Mouse (Mus musculus) erythroblast, adult 5-6 weeks (primary cell): ENCODE measurements around the gene Cldnd2. TPM values are rescaled to one million over a fixed set of nuclear protein-coding genes. Genes with fewer than 3 reads are reported as not detected.

ENCODE experiments used
- ATAC-seq: replicated peaks from 2 replicates; pipeline ENCODE4 v1.8.0; 2016; ENCODE audit warnings: moderate number of reproducible peaks, mild to moderate bottlenecking, moderate TSS enrichment, inconsistent platforms; ENCODE audit not compliant: poor library complexity, low FRiP score, severe bottlenecking
- total RNA-seq, 2 experiments: library from RNA; stranded (forward) in 1 of 2; stranded (reverse) in 1 of 2; fragments of 150-400 nt in 1 of 2; fragments of 200-764, 138-1000 nt in 1 of 2; gene quantifications; 2 replicates each; pipeline versions ENCODE4 v1.2.3 to v1.2.4; 2015 to 2017; ENCODE audit warnings: low replicate concordance in 2 of 2

Gene Cldnd2
- total RNA-seq, 2 experiments from 2014 or later, result not detected

DNA sequence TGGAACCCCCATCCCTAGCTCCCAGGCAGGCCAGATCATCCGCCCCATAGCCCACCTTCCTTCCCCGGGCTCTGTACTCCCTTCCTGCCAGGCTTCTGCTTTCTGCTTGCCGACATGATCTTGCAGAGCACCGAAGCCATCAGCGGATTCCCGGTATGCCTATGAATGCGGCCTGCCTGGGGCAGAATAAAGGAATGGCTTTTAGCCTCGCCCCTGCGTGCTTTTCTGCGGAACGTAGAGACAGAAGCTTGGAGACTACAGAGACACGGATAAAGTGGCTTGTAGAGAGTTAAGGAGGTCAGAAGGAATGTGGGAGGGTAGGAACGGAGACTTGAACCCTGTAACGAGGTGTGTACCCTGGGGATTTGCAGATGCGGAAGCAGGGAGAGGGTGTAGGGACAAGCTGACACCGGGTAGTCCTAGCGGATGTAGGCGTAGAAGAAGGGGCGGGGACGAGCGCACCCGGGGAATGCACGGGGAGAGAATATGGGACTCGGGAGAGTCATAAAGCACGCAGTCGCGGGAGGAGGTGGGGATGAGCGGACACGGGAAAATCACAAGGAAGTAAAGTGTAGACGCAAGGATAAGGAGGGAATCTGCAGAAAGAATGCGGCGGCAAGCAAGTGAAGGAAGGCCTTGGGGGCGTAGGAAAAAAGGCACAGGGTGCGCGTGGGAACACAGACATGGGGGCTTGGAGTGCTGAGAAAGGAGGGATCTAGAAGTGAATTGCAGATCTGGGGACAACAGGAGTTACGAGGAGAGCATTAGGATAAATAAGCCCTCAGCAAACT lies 2.7 kb downstream of the Cldnd2 start:
- peak; percentile 78 for ATAC-seq

- ATAC-seq, result peak; percentile 99
These were observed 3.3 kb downstream of the Cldnd2 start, which contains the start of the genes Etfb and Gm45233 for GRCm38 (mm10) chr7:43443917-43444293. Gene Etfb (plus strand): TSS chr7:43444083. Gene Gm45233 (plus strand): TSS chr7:43444128.

- ATAC-seq, result no peak
These were observed 7.2 kb downstream of the Cldnd2 start for GRCm38 (mm10) chr7:43447801-43448200.

DNA sequence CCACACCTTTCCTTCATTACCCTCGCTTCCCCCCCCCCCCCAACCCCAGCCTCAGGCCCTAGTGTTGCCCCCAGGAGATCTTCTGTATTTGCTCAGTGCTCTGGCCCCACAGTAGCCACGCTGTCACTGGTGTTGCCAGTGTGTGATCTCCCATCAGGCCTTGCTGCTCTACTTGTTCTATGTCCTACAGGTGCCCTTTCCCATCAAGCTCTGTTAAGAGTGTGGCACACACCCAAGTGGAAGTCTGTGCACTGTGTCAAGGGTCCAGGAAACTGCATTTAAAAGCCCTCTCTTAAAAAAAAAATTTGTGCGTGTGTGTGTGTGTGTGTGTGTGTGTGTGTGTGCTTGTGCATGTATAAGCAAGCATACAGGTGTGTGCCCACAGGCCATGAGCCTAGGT lies 7.7 kb downstream of the Cldnd2 start:
- no peak for ATAC-seq

GRCm38 (mm10) chr7:43449811-43450210 lies 9.2 kb downstream of the Cldnd2 start:
- ATAC-seq, result no peak

GRCm38 (mm10) chr7:43451726-43452125 lies 11.1 kb downstream of the Cldnd2 start:
- ATAC-seq, result no peak

DNA sequence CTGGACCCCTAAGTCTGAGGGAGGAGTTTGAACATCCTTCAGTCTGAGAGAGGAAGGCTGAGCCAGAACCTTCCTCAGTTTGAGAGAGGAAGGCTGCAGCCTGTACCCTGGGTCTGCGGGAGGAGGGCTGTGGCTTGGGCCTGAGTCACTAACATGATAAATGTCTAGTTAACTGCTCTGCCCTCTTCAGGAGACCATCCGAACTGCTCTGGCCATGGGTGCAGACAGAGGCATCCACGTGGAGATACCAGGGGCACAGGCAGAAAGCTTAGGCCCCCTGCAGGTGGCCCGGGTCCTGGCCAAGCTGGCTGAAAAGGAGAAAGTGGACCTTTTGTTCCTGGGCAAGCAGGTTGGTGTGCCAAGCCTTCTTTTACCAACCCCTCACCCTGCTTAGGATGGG lies 12.0 kb downstream of the Cldnd2 start:
- 0 out of 2 replicates have a peak, but pooled peaks have one; percentile 56 for ATAC-seq

GRCm38 (mm10) chr7:43453599-43454355 lies 13.2 kb downstream of the Cldnd2 start:
- no peak for ATAC-seq

DNA sequence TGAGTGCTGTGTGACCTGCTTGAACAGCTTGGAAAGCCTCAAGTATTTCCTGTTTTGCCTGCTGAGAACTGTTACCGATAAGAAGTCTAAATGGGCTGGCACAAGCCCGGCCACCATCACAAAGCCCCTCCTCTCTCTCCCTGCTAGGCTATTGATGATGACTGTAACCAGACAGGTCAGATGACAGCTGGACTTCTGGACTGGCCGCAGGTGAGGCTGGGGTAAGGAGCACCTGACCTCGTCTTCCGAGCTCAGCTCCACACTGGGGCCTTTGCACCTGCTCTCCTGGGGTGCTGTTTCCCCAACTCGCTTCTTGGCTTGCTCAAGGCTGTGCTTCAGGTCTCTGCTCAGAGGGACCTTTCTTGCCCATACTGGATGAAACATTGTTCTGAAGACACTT lies 13.8 kb downstream of the Cldnd2 start:
- ATAC-seq, result no peak

GRCm38 (mm10) chr7:43462851-43463250 lies 22.3 kb downstream of the Cldnd2 start, which contains the start of gene Vsig10l:
Gene Vsig10l (plus strand): TSS chr7:43463151.
- ATAC-seq, result no peak

DNA sequence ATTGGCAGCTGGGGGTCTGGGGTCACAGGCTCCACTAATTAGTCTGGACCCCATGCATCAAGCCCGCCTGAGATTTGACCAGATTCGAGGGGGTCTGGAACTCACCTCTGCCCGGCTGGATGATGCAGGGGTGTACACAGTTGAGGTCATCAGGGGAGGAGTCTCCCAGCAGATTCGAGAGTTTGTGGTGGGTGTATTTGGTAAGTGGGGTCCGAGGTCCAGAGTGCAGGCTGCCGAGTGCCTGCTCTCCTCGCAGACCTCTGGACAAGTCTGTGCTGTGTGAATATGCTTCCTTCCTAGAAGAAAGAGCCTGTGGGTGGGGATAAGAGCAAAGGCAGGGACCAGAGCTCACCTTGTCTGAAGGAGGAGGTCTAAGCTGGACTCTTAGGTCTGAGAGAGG lies 23.4 kb downstream of the Cldnd2 start:
- no peak for ATAC-seq

- no peak for ATAC-seq
These were observed 24.3 kb downstream of the Cldnd2 start for GRCm38 (mm10) chr7:43464864-43465343.

GRCm38 (mm10) chr7:43465344-43466098 lies 24.9 kb downstream of the Cldnd2 start:
- ATAC-seq, result peak; percentile 90

- peak; percentile 85 for ATAC-seq
These were observed 25.6 kb downstream of the Cldnd2 start for GRCm38 (mm10) chr7:43466099-43466694.

DNA sequence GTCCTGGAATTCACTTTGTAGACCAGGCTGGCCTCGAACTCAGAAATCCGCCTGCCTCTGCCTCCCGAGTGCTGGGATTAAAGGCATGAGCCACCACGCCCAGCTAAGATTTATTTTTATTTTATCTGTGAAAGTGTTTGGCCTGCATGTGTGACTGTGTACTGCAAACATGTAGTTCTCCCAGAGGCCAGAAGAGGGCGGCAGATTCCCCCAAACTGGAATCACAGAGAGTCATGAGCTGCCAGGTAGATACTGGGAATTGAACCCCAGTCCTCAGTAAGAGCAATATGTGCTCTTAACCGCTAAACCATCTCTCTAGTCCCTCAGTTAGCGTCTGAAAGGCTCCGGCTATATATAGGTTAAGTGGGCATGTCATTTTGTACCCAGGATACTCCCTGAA lies 29.8 kb downstream of the Cldnd2 start:
- no peak for ATAC-seq

DNA sequence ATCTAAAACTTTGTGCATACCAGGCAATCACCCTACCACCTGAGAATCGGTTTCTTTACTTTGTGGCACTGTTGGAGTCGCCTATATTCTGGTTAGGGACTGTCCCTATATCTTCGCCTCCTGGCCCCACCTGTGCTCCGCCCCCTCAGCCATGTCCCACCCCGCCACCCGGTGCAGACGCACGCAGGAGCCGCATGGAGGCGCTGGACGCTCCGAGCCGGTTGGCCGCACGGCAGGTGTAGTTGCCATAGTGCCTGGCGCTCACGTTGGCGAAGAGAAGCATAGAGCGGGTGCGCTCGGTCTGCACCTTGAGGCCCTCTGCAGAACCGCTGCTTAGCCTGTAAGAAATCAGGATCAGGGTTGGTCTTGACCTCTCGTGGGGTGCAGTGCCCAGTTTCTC lies 35.1 kb downstream of the Cldnd2 start:
- no peak for ATAC-seq

- no peak for ATAC-seq
These were observed 35.8 kb downstream of the Cldnd2 start for GRCm38 (mm10) chr7:43476376-43476775.

DNA sequence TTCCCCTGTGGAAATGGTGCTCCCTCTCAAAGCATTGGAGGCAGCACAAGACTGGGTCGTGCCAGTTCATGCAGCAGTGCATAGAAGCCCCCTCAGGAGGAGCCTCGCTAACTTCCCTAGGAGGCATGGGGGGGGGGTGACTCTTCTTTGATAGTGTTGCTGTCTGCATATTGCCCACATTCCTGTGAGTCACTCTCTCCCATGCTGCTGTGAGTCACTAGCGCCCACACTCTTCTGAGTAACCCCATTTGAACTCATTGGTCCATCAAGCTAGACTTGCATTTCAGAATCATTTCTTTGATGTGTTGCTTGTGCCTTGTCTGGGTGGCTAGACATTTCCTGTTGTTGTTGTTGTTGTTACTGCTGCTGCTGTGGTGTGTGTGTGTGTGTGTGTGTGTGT lies 40.6 kb downstream of the Cldnd2 start:
- no peak for ATAC-seq

DNA sequence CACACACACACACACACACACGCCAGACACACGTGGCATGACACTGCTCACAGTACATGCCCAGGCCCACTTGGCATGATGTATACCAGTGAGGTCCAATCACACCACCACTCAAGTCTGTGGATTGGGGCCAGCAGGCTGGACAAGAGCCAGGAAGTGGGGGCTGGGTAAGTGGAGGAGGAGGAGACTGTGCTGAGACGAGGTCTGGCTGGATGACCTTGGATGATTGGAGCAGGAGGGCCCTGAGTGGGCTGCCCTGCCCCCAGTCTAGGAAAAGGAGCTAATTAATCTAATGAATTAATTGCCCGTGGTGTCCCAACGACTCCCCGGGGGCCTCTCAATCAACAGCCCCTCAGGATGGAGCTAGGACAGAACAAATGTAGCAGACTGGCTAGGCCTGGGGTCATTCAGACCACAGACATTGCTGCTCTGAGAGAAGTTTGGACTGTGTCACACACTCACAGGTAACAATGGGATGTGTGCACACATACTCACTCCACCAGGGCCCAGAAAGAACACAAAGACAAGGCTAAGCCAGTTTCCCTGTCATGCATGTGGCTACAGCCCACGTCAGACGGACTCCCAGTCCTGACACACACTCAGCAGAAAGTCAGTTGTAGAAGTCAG lies 41.6 kb downstream of the Cldnd2 start:
- no peak for ATAC-seq
